28 mouse cellular contexts compared by ENCODE assay signal in the genomic region with DNA sequence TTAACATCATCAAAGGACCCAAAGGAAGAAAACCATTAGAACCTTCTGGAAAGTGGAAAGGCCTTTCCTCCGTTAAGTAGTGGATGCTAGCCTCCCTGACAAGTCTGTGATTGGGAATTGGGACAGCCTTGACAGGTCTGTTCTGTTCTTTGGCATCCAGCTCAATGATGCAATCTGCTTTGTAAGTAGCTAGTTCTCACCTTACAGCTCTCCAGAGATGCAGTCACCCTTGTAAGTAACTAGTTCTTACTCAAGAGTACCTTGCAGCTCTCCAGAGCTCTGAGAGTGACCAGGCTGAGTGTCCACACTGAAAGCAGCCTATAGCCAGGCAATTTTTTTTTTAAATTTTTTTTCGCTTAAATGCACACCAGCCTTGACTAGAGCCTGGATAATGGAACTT. TPM values are rescaled to one million over a fixed set of nuclear protein-coding genes. Genes with fewer than 3 reads are reported as not detected.
DNase-seq lines count a peak whose midpoint lies in the region; ATAC-seq and TF ChIP-seq lines count a peak whose summit lies in the region.
"Had no signal": no experiment of that assay in that cellular context is flagged by ENCODE, and none has a peak within 500 bp of the region (broad histone marks: within the 10 kb centered on the region; RNA-seq: fewer than 3 reads in every experiment).

No protein-coding gene starts in this region.

- no peak for ATAC-seq in limb, embryonic 15.5 days (ENCODE audit: insufficient number of reproducible peaks, low FRiP score, low TSS enrichment, low read depth)
- ATAC-seq in midbrain, postnatal 0 days (ENCODE audit: low FRiP score): no peak
- ATAC-seq: activated CD4-positive, CD25-positive, alpha-beta regulatory T cell, adult 4 months; CD4-positive, CD25-positive, alpha-beta regulatory T cell, adult 4 months; forebrain, embryonic 14.5 days; hindbrain, postnatal 0 days; inflammation-experienced regulatory T-cells, adult 6 months; intestine, embryonic 16.5 days had no signal

- peak overlapping the region; percentile 50 for H3K27ac ChIP-seq in limb, embryonic 15.5 days
- no peak overlapping the region for H3K27ac ChIP-seq in midbrain, postnatal 0 days (ENCODE audit: low read depth, low read length)
- H3K27ac ChIP-seq: embryonic facial prominence, embryonic 13.5 days; heart, embryonic 15.5 days; hindbrain, embryonic 14.5 days; hindbrain, postnatal 0 days had no signal

- no peaks in the 10 kb centered on the region for H3K27me3 ChIP-seq in limb, embryonic 15.5 days
- no peaks in the 10 kb centered on the region for H3K27me3 ChIP-seq in midbrain, postnatal 0 days (ENCODE audit: insufficient read depth, low read length)
- H3K27me3 ChIP-seq: embryonic facial prominence, embryonic 13.5 days; heart, embryonic 12.5 days; heart, embryonic 15.5 days had no signal

- WGBS in lung, adult 2 months: 76% methylated on average over 2 of the region's 2 CpGs
- 63% methylated on average over 2 of the region's 2 CpGs for WGBS in limb, embryonic 15.5 days
- WGBS in midbrain, postnatal 0 days: 83% methylated on average over 2 of the region's 2 CpGs

- no peak overlapping the region for H3K4me3 ChIP-seq in lung, adult 2 months (replicated peaks; ENCODE audit: extremely low read depth, low read depth, low read length)
- H3K4me3 ChIP-seq in limb, embryonic 15.5 days: no peak overlapping the region
- no peak overlapping the region for H3K4me3 ChIP-seq in midbrain, postnatal 0 days (ENCODE audit: low read depth, low read length)
- H3K4me3 ChIP-seq: embryonic facial prominence, embryonic 13.5 days; erythroblast, embryonic 14.5 days; heart, embryonic 12.5 days; heart, embryonic 15.5 days had no signal

- H3K4me1 ChIP-seq in lung, adult 2 months (ENCODE audit: control insufficient read depth, insufficient read depth, low read length): no peaks in the 10 kb centered on the region
- peaks cover 39% of the 10 kb centered on the region for H3K4me1 ChIP-seq in limb, embryonic 15.5 days
- H3K4me1 ChIP-seq in midbrain, postnatal 0 days (ENCODE audit: insufficient read depth, low read length): peaks cover 3% of the 10 kb centered on the region; the same call in 1 of the 2 replicates
- H3K4me1 ChIP-seq: heart, embryonic 15.5 days had no signal

- H3K36me3 ChIP-seq in limb, embryonic 15.5 days: 0 out of 2 replicates have a peak, but pooled peaks cover 3% of the 10 kb centered on the region
- no peaks in the 10 kb centered on the region for H3K36me3 ChIP-seq in midbrain, postnatal 0 days (ENCODE audit: insufficient read depth, low read length)
- H3K36me3 ChIP-seq: heart, embryonic 12.5 days; heart, embryonic 15.5 days had no signal

- no peak for TF ChIP-seq CTCF in lung, adult 2 months (IDR thresholded peaks at IDR 0.05; ENCODE audit: insufficient read depth, low read length)
- TF ChIP-seq CTCF in midbrain, postnatal 0 days (IDR thresholded peaks at IDR 0.05): no peak

- no peak overlapping the region for H3K4me2 ChIP-seq in limb, embryonic 15.5 days
- no peak overlapping the region for H3K4me2 ChIP-seq in midbrain, postnatal 0 days (ENCODE audit: low read depth, low read length, poor library complexity, severe bottlenecking)
- H3K4me2 ChIP-seq: embryonic facial prominence, embryonic 13.5 days; heart, embryonic 12.5 days; heart, embryonic 15.5 days; hindbrain, embryonic 14.5 days had no signal

- DNase-seq in heart, adult 11 months: peak; percentile 7
- DNase-seq in heart, postnatal 10 days: no peak
- DNase-seq in lung, postnatal 36 days: peak; percentile 1
- DNase-seq in lung, adult 2 months: no peak
- DNase-seq in fat pad, adult 2 months (ENCODE audit: extremely low read depth, low read depth, low spot score): peak; percentile 50
- no peak for DNase-seq in midbrain, postnatal 0 days (ENCODE audit: low spot score)
- no peak for DNase-seq in gastrocnemius, postnatal 36 days
- DNase-seq: adrenal gland, adult 8-10 months; adrenal gland, postnatal 25 days; cerebellum, adult 18-20 months; cerebellum, adult 9-11 months; cerebellum, postnatal 25 days; gastrocnemius, postnatal 25 days; heart, adult 18-20 months; heart, postnatal 14 days; heart, postnatal 4 days had no signal

- intact Hi-C loops in heart, postnatal 10 days (cut with DNase I): no loop called here
- intact Hi-C loops in gastrocnemius, postnatal 36 days (cut with DNase I): no loop called here

- no peaks in the 10 kb centered on the region for H3K9me3 ChIP-seq in limb, embryonic 15.5 days
- H3K9me3 ChIP-seq in midbrain, postnatal 0 days (ENCODE audit: low read length): no peaks in the 10 kb centered on the region
- H3K9me3 ChIP-seq: embryonic facial prominence, embryonic 13.5 days; heart, embryonic 12.5 days; heart, embryonic 15.5 days had no signal

- no peak overlapping the region for H3K9ac ChIP-seq in limb, embryonic 15.5 days
- H3K9ac ChIP-seq in midbrain, postnatal 0 days (replicated peaks; ENCODE audit: low read length, poor library complexity, severe bottlenecking): no peak overlapping the region
- H3K9ac ChIP-seq: embryonic facial prominence, embryonic 13.5 days; heart, embryonic 12.5 days; heart, embryonic 15.5 days; hindbrain, embryonic 14.5 days had no signal

- TF ChIP-seq POLR2A in lung, adult 2 months (IDR thresholded peaks at IDR 0.05; ENCODE audit: borderline replicate concordance, extremely low read depth, low read depth, low read length): no peak

RNA-seq across cellular contexts. Expression of a gene that starts 21.4 kb away (rescaled TPM):
- 1 to 10 TPM; 5.2 to 5.7 TPM for total RNA-seq in heart, postnatal 10 days (2021)
- polyA plus RNA-seq in lung, adult 2 months (2012; rRNA removed): 0.80 and 1.3 TPM in 2 replicates
- polyA plus RNA-seq in limb, embryonic 15.5 days (2015; fragmentation: Nextera tagmentation; extraction: Ambion mirVana): 17.8 and 19.2 TPM in 2 replicates
- 5.2 and 6.9 TPM in 2 replicates for total RNA-seq in midbrain, postnatal 0 days (2014; rRNA removed)
- polyA plus RNA-seq in midbrain, postnatal 0 days (2015; fragmentation: Nextera tagmentation; extraction: Ambion mirVana): 1.7 TPM in 2 replicates
- total RNA-seq in gastrocnemius, postnatal 36 days (2021): 1 to 10 TPM; 3.0 TPM
- polyA plus RNA-seq: erythroblast, embryonic 14.5 days had no signal

Comparison
In these comparisons a context has a peak if more than half of its experiments do, and no peak if none do; other contexts are left out.
1. DNase-seq: peak in heart, adult 11 months (single experiment), lung, postnatal 36 days (single experiment) and fat pad, adult 2 months (single experiment); none in heart, postnatal 10 days (0 of 2), lung, adult 2 months (single experiment), midbrain, postnatal 0 days (single experiment) and gastrocnemius, postnatal 36 days (0 of 2).